Comparison of ENCODE assay signal across 21 mouse cellular contexts in the genomic region with DNA sequence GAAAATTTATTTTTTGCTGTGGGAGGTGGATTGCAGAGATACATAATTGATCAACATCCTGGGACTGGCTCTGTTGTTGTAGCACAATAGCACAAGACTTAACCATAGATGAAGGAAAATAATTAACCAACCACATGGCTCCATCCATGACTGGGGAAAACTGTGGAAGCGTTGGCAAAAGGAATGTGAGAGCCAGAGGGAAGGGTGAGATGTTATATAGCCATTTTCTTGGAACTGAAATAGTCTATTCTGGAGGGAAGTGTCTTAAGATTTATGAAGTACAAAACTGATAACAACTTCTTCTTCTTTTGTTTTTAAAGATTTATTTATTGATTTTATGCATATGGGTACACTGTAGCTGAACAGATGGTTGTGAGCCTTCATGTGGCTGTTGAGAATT. TPM values are rescaled to one million over a fixed set of nuclear protein-coding genes. Genes with fewer than 3 reads are reported as not detected.
DNase-seq lines count a peak whose midpoint lies in the region; ATAC-seq and TF ChIP-seq lines count a peak whose summit lies in the region.
"Had no signal": no experiment of that assay in that cellular context is flagged by ENCODE, and none has a peak within 500 bp of the region (broad histone marks: within the 10 kb centered on the region; RNA-seq: fewer than 3 reads in every experiment).

No protein-coding gene starts in this region.

- no peak overlapping the region for H3K27ac ChIP-seq in lung, embryonic 14.5 days (ENCODE audit: low read depth)
- H3K27ac ChIP-seq in lung, embryonic 15.5 days = no peak overlapping the region
- no peak overlapping the region for H3K27ac ChIP-seq in lung, embryonic 16.5 days (ENCODE audit: low read length)

- no peak overlapping the region for H3K4me2 ChIP-seq in lung, embryonic 14.5 days
- H3K4me2 ChIP-seq in lung, embryonic 15.5 days = no peak overlapping the region
- no peak overlapping the region for H3K4me2 ChIP-seq in lung, embryonic 16.5 days (ENCODE audit: low read depth, low read length)

- 27% methylated on average over 1 of the region's 1 CpGs for WGBS in lung, embryonic 14.5 days
- 38% methylated on average over 1 of the region's 1 CpGs for WGBS in lung, embryonic 15.5 days
- 42% methylated on average over 1 of the region's 1 CpGs for WGBS in lung, embryonic 16.5 days

- 0 out of 2 replicates have a peak, but pooled peaks cover 2% of the 10 kb centered on the region for H3K9me3 ChIP-seq in lung, embryonic 14.5 days (ENCODE audit: low read depth, low read length)
- H3K9me3 ChIP-seq in lung, embryonic 15.5 days = no peaks in the 10 kb centered on the region
- H3K9me3 ChIP-seq in lung, embryonic 16.5 days (ENCODE audit: control insufficient read depth, low read length) = peaks cover 3% of the 10 kb centered on the region
- H3K9me3 ChIP-seq: G1E had no signal

- H3K9ac ChIP-seq in lung, embryonic 14.5 days = no peak overlapping the region
- H3K9ac ChIP-seq in lung, embryonic 15.5 days = no peak overlapping the region
- no peak overlapping the region for H3K9ac ChIP-seq in lung, embryonic 16.5 days (ENCODE audit: low read length)

- no peaks in the 10 kb centered on the region for H3K4me1 ChIP-seq in lung, embryonic 14.5 days (ENCODE audit: insufficient read depth)
- H3K4me1 ChIP-seq in lung, embryonic 15.5 days = no peaks in the 10 kb centered on the region
- no peaks in the 10 kb centered on the region for H3K4me1 ChIP-seq in lung, embryonic 16.5 days (replicated peaks; ENCODE audit: control insufficient read depth, insufficient read depth, low read length)

- DNase-seq in lung, embryonic 14.5 days = peak; percentile 65
- DNase-seq in lung, adult 18-20 months = no peak
- no peak for DNase-seq in lung, postnatal 10 days
- DNase-seq in lung, postnatal 36 days = no peak
- DNase-seq: adrenal gland, adult 2 months; adrenal gland, adult 8-10 months; adrenal gland, postnatal 10 days; adrenal gland, postnatal 14 days; adrenal gland, postnatal 25 days; adrenal gland, postnatal 36 days; B cell, adult 2 months; cerebellum, adult 11 months; cerebellum, adult 11-12 months; cerebellum, adult 18-20 months had no signal

- ATAC-seq in lung, embryonic 14.5 days (ENCODE audit: insufficient read depth) = peak; percentile 70
- ATAC-seq in lung, embryonic 15.5 days (ENCODE audit: borderline replicate concordance, extremely low read depth, low FRiP score, low TSS enrichment) = peak; percentile 70; the same call in 1 of the 2 replicates
- peak; percentile 75 for ATAC-seq in lung, embryonic 16.5 days (ENCODE audit: low read depth)
- ATAC-seq: activated CD4-positive, CD25-positive, alpha-beta regulatory T cell, adult 4 months; CD4-positive, CD25-positive, alpha-beta regulatory T cell, adult 4 months; Patski had no signal

- no peaks in the 10 kb centered on the region for H3K36me3 ChIP-seq in lung, embryonic 14.5 days (ENCODE audit: insufficient read depth)
- no peaks in the 10 kb centered on the region for H3K36me3 ChIP-seq in lung, embryonic 15.5 days
- no peaks in the 10 kb centered on the region for H3K36me3 ChIP-seq in lung, embryonic 16.5 days (ENCODE audit: control insufficient read depth, insufficient read depth, low read length)
- H3K36me3 ChIP-seq: G1E had no signal

- H3K4me3 ChIP-seq in lung, embryonic 14.5 days (ENCODE audit: low read depth, low read length) = no peak overlapping the region
- no peak overlapping the region for H3K4me3 ChIP-seq in lung, embryonic 15.5 days
- no peak overlapping the region for H3K4me3 ChIP-seq in lung, embryonic 16.5 days (ENCODE audit: low read length)

- no peaks in the 10 kb centered on the region for H3K27me3 ChIP-seq in lung, embryonic 14.5 days (ENCODE audit: insufficient read depth, low read length)
- no peaks in the 10 kb centered on the region for H3K27me3 ChIP-seq in lung, embryonic 15.5 days
- H3K27me3 ChIP-seq in lung, embryonic 16.5 days (ENCODE audit: control insufficient read depth, insufficient read depth, low read depth, low read length) = no peaks in the 10 kb centered on the region
- H3K27me3 ChIP-seq: CH12.LX, Patski had no signal

- TF ChIP-seq CTCF in lung, embryonic 14.5 days (IDR thresholded peaks at IDR 0.05; ENCODE audit: low read depth) = no peak

RNA-seq across cellular contexts. Expression of a gene that starts 13.6 kb away (rescaled TPM):
- 3.2 and 3.7 TPM in 2 replicates for polyA plus RNA-seq in lung, embryonic 14.5 days (2014; fragmentation: Nextera tagmentation; extraction: Ambion mirVana)
- 6.7 and 9.2 TPM in 2 replicates for polyA plus RNA-seq in lung, embryonic 15.5 days (2015; fragmentation: Nextera tagmentation; extraction: Ambion mirVana)
- 12.5 and 14.2 TPM in 2 replicates for polyA plus RNA-seq in lung, embryonic 16.5 days (2015; fragmentation: Nextera tagmentation; extraction: Ambion mirVana)

RNA-seq across cellular contexts. Expression of a gene that starts 16.4 kb away (rescaled TPM):
- polyA plus RNA-seq in lung, embryonic 14.5 days (2014; fragmentation: Nextera tagmentation; extraction: Ambion mirVana) = 1.0 and 1.7 TPM in 2 replicates
- polyA plus RNA-seq in lung, embryonic 15.5 days (2015; fragmentation: Nextera tagmentation; extraction: Ambion mirVana) = 1.5 and 1.6 TPM in 2 replicates
- 1.0 and 2.8 TPM in 2 replicates for polyA plus RNA-seq in lung, embryonic 16.5 days (2015; fragmentation: Nextera tagmentation; extraction: Ambion mirVana)

RNA-seq across cellular contexts. Expression of a gene that starts 22.3 kb away (rescaled TPM):
- polyA plus RNA-seq in lung, embryonic 14.5 days (2014; fragmentation: Nextera tagmentation; extraction: Ambion mirVana) = 127 and 133 TPM in 2 replicates
- polyA plus RNA-seq in lung, embryonic 15.5 days (2015; fragmentation: Nextera tagmentation; extraction: Ambion mirVana) = 154 and 162 TPM in 2 replicates
- polyA plus RNA-seq in lung, embryonic 16.5 days (2015; fragmentation: Nextera tagmentation; extraction: Ambion mirVana) = 184 and 189 TPM in 2 replicates

RNA-seq across cellular contexts. Expression of a gene that starts 33.9 kb away (rescaled TPM):
- 0.42 and 0.61 TPM in 2 replicates for polyA plus RNA-seq in lung, embryonic 14.5 days (2014; fragmentation: Nextera tagmentation; extraction: Ambion mirVana)
- polyA plus RNA-seq in lung, embryonic 15.5 days (2015; fragmentation: Nextera tagmentation; extraction: Ambion mirVana) = 0.29 and 0.42 TPM in 2 replicates
- polyA plus RNA-seq in lung, embryonic 16.5 days (2015; fragmentation: Nextera tagmentation; extraction: Ambion mirVana) = 0.43 and 0.49 TPM in 2 replicates
- polyA plus RNA-seq: CD4-positive, CD25-positive, alpha-beta regulatory T cell, adult 4 months had no signal

RNA-seq across cellular contexts. Expression of a gene that starts 38.9 kb away (rescaled TPM):
- polyA plus RNA-seq in lung, embryonic 14.5 days (2014; fragmentation: Nextera tagmentation; extraction: Ambion mirVana) = 254 and 255 TPM in 2 replicates
- 254 and 264 TPM in 2 replicates for polyA plus RNA-seq in lung, embryonic 15.5 days (2015; fragmentation: Nextera tagmentation; extraction: Ambion mirVana)
- 200 and 226 TPM in 2 replicates for polyA plus RNA-seq in lung, embryonic 16.5 days (2015; fragmentation: Nextera tagmentation; extraction: Ambion mirVana)
